Mouse (Mus musculus): ENCODE data around the gene Klhl7. TPM values are rescaled to one million over a fixed set of nuclear protein-coding genes. Genes with fewer than 3 reads are reported as not detected.

Gene Klhl7
- polyA plus RNA-seq, 1 experiment = 0.26 TPM

DNA sequence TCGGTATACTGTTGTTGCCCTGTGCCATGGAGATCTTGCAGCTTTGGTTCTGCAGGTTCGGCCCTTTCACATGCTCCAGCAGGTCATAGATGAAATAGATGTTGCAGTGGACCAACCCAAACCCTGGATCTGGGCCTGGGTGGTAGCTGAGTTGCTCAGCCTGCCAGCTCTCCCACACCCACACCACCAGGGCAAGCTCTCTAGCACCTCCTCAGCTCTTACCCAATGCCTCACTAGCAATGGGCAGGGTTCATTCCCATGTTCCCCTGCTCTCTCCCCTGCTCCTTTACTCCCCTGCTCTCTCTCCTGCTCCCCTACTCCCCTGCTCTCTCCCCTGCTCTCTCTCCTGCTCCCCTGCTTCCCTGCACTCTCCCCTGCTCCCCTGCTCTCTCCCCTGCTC lies 91.4 kb downstream of the Klhl7 start:
- TF ChIP-seq FLI1 (IDR thresholded peaks at IDR 0.05; ENCODE audit: low read length) (no peak), GATA1 (IDR thresholded peaks at IDR 0.05; ENCODE audit: borderline replicate concordance, low read length) (no peak)
- no peaks in the 10 kb centered on the region for H3K36me3 ChIP-seq (replicated peaks; ENCODE audit: low read length)
- no peak overlapping the region for H3K4me3 ChIP-seq (replicated peaks)
- no peaks in the 10 kb centered on the region; the same call in 1 of the 2 replicates for H3K4me1 ChIP-seq
- H3K9me3 ChIP-seq = peaks cover 23% of the 10 kb centered on the region
- peaks cover 6% of the 10 kb centered on the region for H3K27me3 ChIP-seq (replicated peaks)

DNA sequence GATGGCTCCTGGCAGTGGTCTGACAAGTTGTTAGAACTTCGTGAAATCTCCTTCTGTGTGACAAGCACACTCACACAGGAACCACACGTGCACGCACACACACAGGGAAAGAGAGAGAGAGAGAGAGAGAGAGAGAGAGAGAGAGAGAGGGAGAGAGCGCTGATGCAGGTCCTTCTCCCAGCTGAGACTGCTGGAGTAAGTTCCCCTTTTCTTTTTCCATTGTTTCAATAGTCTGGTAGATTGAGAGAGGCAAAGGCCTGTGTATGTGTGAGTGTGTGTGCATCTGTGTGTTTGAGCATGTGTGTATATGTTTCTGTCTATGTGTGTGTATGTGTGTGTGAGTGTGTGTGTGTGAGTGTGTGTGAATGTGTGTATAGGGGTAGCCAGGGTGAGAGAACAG lies 100.6 kb downstream of the Klhl7 start:
- TF ChIP-seq GATA1 (IDR thresholded peaks at IDR 0.05; ENCODE audit: borderline replicate concordance, low read length) = no peak
- Histone ChIP-seq H3K9me3 (no peaks in the 10 kb centered on the region), H3K27me3 (replicated peaks) (peaks cover 14% of the 10 kb centered on the region), H3K4me1 (no peaks in the 10 kb centered on the region), H3K36me3 (replicated peaks; ENCODE audit: low read length) (no peaks in the 10 kb centered on the region), H3K4me3 (replicated peaks) (no peak overlapping the region)

DNA sequence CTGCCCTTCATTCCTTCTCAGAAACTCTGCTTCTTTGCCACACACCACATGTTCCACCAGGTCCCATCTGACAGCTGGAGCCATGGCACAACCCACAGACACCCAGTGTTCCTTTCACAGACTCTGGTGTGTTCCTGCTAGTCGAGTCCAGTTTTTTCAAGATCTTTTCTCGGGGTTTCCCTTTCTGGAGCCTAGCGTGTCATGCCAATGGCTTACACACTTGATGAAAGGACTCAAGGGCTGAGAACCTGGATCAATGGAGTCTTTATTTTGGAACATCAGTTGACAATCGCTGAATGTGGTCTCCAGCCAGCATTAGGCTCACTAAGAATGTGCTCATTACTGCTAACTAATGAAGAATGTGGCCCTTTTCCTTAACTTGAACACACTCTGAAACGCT lies 102.1 kb downstream of the Klhl7 start:
- Histone ChIP-seq H3K9me3 (no peaks in the 10 kb centered on the region), H3K4me3 (replicated peaks) (no peak overlapping the region), H3K27me3 (replicated peaks) (peaks cover 18% of the 10 kb centered on the region), H3K36me3 (replicated peaks; ENCODE audit: low read length) (no peaks in the 10 kb centered on the region), H3K4me1 (no peaks in the 10 kb centered on the region)
- TF ChIP-seq GATA1 (IDR thresholded peaks at IDR 0.05; ENCODE audit: borderline replicate concordance, low read length) (no peak), FLI1 (IDR thresholded peaks at IDR 0.05; ENCODE audit: low read length) (no peak)

GRCm38 (mm10) chr5:24203266-24203665 lies 102.9 kb downstream of the Klhl7 start:
- Histone ChIP-seq H3K9me3 (no peaks in the 10 kb centered on the region), H3K27me3 (replicated peaks) (peaks cover 15% of the 10 kb centered on the region)
- no peak for TF ChIP-seq FLI1 (IDR thresholded peaks at IDR 0.05; ENCODE audit: low read length)
- TF ChIP-seq GATA1 (IDR thresholded peaks at IDR 0.05; ENCODE audit: borderline replicate concordance, low read length) = no peak

GRCm38 (mm10) chr5:24207965-24208364 lies 107.6 kb downstream of the Klhl7 start:
- H3K4me1 ChIP-seq = peaks cover 7% of the 10 kb centered on the region
- TF ChIP-seq GATA1 (IDR thresholded peaks at IDR 0.05; ENCODE audit: borderline replicate concordance, low read length) (no peak), FLI1 (IDR thresholded peaks at IDR 0.05; ENCODE audit: low read length) (no peak)
- H3K27me3 ChIP-seq (replicated peaks) = peaks cover 19% of the 10 kb centered on the region
- H3K36me3 ChIP-seq (replicated peaks; ENCODE audit: low read length) = no peaks in the 10 kb centered on the region
- no peaks in the 10 kb centered on the region for H3K9me3 ChIP-seq
- H3K4me3 ChIP-seq (replicated peaks) = no peak overlapping the region

More at GRCm38 (mm10) chr5:24203266-24203665, 102.9 kb downstream of the Klhl7 start:
- Histone ChIP-seq H3K36me3 (replicated peaks; ENCODE audit: low read length) (no peaks in the 10 kb centered on the region), H3K4me3 (replicated peaks) (no peak overlapping the region), H3K4me1 (peaks cover under 1% of the 10 kb centered on the region)

DNA sequence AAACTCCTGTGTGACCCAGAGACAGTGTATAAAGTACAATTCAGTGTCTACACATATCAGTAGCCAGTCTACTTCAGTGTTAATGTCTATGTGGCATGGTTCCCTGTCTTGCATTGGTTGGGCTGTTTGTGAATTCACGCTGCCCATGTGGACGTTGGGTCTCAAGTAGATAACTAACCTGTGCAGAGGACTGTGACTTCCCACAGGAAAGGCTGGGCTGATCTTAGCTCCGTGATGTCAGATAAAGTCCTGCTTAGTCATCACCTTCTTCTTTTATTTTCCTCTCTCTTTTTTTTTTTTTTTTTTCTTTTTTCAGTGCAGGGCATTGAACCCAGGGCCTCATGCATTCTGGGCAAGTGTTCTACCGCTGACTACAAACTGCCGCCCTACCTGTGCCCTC lies 108.1 kb downstream of the Klhl7 start:
- peaks cover 7% of the 10 kb centered on the region for H3K4me1 ChIP-seq
- no peaks in the 10 kb centered on the region for H3K36me3 ChIP-seq (replicated peaks; ENCODE audit: low read length)
- no peak for TF ChIP-seq GATA1 (IDR thresholded peaks at IDR 0.05; ENCODE audit: borderline replicate concordance, low read length)
- TF ChIP-seq FLI1 (IDR thresholded peaks at IDR 0.05; ENCODE audit: low read length) = no peak
- H3K9me3 ChIP-seq = no peaks in the 10 kb centered on the region
- no peak overlapping the region for H3K4me3 ChIP-seq (replicated peaks)
- peaks cover 19% of the 10 kb centered on the region for H3K27me3 ChIP-seq (replicated peaks)

Other genes with a start within 250 kb of the Klhl7 start
- gene Fam126a, start 69.9 kb upstream of the Klhl7 start, polyA plus RNA-seq (2012; ENCODE audit: insufficient read depth, low replicate concordance) = 6.0 and 9.7 TPM in 2 replicates
- gene Nupl2, start 64.4 kb downstream of the Klhl7 start, polyA plus RNA-seq (2012; ENCODE audit: insufficient read depth, low replicate concordance) = 2.5 and 6.4 TPM in 2 replicates